Mouse (Mus musculus) heart, adult 8-10 months (tissue): Measurements from ENCODE around the gene Myadml2. TPM values are rescaled to one million over a fixed set of nuclear protein-coding genes. Genes with fewer than 3 reads are reported as not detected.

Experiments
- DNase-seq: peaks from one replicate; pipeline ENCODE4 v3.0.0; 2022; ENCODE audit warnings: low spot score
- total RNA-seq, 4 experiments: library from RNA; stranded (reverse); gene quantifications; 2 replicates each; pipeline ENCODE4 v1.2.4; 2022

Myadml2 gene
- total RNA-seq, 4 experiments from 2014 or later = 90.6 to 123 (median 103) TPM

GRCm38 (mm10) chr11:120630401-120630871 lies 17.5 kb downstream of the Myadml2 start:
- no peak for DNase-seq

- DNase-seq = peak; percentile 57
Measured at GRCm38 (mm10) chr11:120629911-120630310, 18.0 kb downstream of the Myadml2 start.

- no peak for DNase-seq
Measured at GRCm38 (mm10) chr11:120629341-120629730, 18.6 kb downstream of the Myadml2 start.

GRCm38 (mm10) chr11:120628601-120629340 lies 19.2 kb downstream of the Myadml2 start:
- DNase-seq = no peak

- DNase-seq = no peak
Measured at GRCm38 (mm10) chr11:120627468-120628300, 20.3 kb downstream of the Myadml2 start.

GRCm38 (mm10) chr11:120626785-120627467 lies 21.0 kb downstream of the Myadml2 start:
- DNase-seq = no peak

- DNase-seq = no peak
Measured at GRCm38 (mm10) chr11:120625152-120625775, 22.7 kb downstream of the Myadml2 start, which contains the start of gene Sirt7. Gene Sirt7, minus strand, starts transcription at chr11:120625240.

- peak; percentile 86 for DNase-seq
Measured at GRCm38 (mm10) chr11:120624680-120625111, 23.3 kb downstream of the Myadml2 start.

GRCm38 (mm10) chr11:120623961-120624679 lies 23.8 kb downstream of the Myadml2 start:
- DNase-seq = no peak

- DNase-seq = no peak
Measured at GRCm38 (mm10) chr11:120622805-120623204, 25.2 kb downstream of the Myadml2 start.

- DNase-seq = no peak
Measured at GRCm38 (mm10) chr11:120620195-120620594, 27.8 kb downstream of the Myadml2 start.

GRCm38 (mm10) chr11:120618619-120619535 lies 29.1 kb downstream of the Myadml2 start:
- DNase-seq = no peak

GRCm38 (mm10) chr11:120617519-120618112 lies 30.3 kb downstream of the Myadml2 start, which contains the start of gene Pcyt2:
Gene Pcyt2, minus strand, starts transcription at chr11:120617936.
- DNase-seq = peak; percentile 75

- no peak for DNase-seq
Measured at GRCm38 (mm10) chr11:120616617-120617294, 31.2 kb downstream of the Myadml2 start.

GRCm38 (mm10) chr11:120615606-120616203 lies 32.3 kb downstream of the Myadml2 start:
- DNase-seq = no peak

- no peak for DNase-seq
Measured at GRCm38 (mm10) chr11:120615167-120615566, 32.8 kb downstream of the Myadml2 start.

- DNase-seq = no peak
Measured at GRCm38 (mm10) chr11:120613976-120614375, 34.0 kb downstream of the Myadml2 start.

- no peak for DNase-seq
Measured at GRCm38 (mm10) chr11:120613481-120613972, 34.4 kb downstream of the Myadml2 start.
